Mouse (Mus musculus) gastrocnemius, postnatal 14 days (tissue): Measurements from ENCODE around the gene Sergef. TPM values are rescaled to one million over a fixed set of nuclear protein-coding genes. Genes with fewer than 3 reads are reported as not detected.

ENCODE experiments used
- DNase-seq: peaks from one replicate; pipeline ENCODE4 v3.0.0; 2021; ENCODE audit warnings: mixed read lengths
- intact Hi-C: fragments of 180-260 bp; cut with DNase I; formaldehyde crosslinking; loops from one replicate; pipeline ENCODE4 v1.15.1; 2025; ENCODE audit warnings: low total_unique reads
- total RNA-seq, 2 experiments: library from RNA; stranded (reverse); gene quantifications; 2 replicates each; pipeline ENCODE4 v1.2.3; 2021

Gene Sergef
- total RNA-seq, 2 experiments from 2014 or later = 3.6 to 4.7 TPM

- no peak for DNase-seq
- intact Hi-C loops = no loop called here
These were observed 15.6 kb downstream of the Sergef start for GRCm38 (mm10) chr7:46623979-46624378.

- intact Hi-C loops = no loop called here
- no peak for DNase-seq
These were observed 21.0 kb downstream of the Sergef start for GRCm38 (mm10) chr7:46618416-46619110.

GRCm38 (mm10) chr7:46616429-46617005 lies 23.1 kb downstream of the Sergef start:
- no peak for DNase-seq
- intact Hi-C loops = no loop called here

DNA sequence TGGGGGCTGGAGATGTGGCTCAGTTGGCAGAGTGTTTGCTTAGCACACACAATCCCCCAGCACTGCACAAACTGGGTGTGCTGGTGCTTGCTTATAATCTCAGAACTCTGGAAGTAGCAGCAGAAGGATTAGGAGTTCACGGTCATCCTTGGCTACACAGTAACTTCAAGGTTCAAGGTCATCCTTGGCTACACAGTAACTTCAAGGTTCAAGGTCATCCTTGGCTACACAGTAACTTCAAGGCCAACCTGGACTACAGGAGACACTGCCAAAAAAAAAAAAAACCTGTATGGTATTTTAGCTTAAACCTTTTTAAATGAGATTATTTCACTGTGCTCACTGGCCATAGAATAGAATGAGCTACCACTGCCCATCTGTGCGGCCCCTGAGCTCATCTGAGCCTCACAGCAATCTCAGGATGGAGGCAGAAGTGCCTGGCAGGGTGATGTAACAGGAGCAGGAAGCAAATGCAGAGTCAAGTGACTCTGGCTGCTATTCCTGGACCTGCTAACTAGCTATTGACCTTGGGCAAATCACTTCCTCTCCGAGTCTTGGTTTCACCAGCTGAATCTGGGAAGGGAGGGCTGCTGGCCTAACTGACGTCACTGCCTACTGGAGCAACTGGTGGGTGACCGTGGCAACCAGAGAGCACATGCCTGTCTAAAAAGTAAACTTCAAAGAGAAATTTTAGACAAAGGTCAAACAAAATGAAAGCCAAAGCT lies 24.2 kb downstream of the Sergef start:
- DNase-seq = peak; percentile 22
- intact Hi-C loops = no loop called here

DNA sequence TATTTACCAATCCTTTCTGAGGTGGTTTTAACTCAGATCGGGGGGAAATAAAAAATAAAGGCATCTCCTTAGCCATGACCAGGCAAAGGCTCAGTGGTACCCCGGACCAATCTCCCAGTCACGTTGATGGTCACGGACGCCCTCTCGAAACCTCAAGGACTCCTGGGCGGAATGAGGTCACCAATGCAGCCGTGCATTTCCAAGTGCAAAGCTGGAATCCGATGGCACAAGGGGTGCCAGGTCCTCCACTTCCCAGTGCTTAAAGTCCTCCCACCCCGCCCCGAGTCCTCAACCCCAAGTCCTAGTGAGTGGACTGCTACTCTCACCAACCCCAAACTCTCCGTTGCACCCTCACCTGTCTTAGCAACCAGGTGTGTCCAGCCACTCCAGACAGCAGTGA lies 25.3 kb downstream of the Sergef start:
- intact Hi-C loops = no loop called here
- DNase-seq = no peak

GRCm38 (mm10) chr7:46613091-46613490 lies 26.5 kb downstream of the Sergef start:
- intact Hi-C loops = no loop called here
- DNase-seq = no peak

- intact Hi-C loops = no loop called here
- no peak for DNase-seq
These were observed 27.1 kb downstream of the Sergef start for GRCm38 (mm10) chr7:46612421-46612937.

- intact Hi-C loops = no loop called here
- no peak for DNase-seq
These were observed 27.6 kb downstream of the Sergef start for GRCm38 (mm10) chr7:46611970-46612369.

DNA sequence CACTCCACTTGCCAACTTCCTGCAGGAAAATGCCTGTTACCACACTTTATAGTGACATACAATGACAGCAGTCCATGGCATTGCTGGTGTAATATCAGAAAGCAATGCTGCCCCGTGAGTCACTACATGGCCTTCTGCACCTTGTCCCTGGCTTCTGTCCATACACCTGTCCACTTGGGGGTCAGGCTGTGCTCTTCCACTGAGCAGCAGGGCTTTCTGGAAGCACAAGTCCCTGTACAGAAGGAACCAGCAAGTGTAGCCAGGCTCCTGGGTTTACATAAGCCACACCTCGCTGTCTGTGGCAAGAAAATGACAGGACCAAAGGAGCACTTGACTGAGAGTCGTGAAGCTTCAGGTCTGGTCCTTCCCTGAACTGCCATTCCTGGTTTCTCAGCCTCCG lies 30.3 kb downstream of the Sergef start:
- intact Hi-C loops = loop anchor here (5.0 to 10.0 kb wide), 3 partner anchors 75 to 327 kb away; no protein-coding TSS in a partner anchor
- DNase-seq = no peak

DNA sequence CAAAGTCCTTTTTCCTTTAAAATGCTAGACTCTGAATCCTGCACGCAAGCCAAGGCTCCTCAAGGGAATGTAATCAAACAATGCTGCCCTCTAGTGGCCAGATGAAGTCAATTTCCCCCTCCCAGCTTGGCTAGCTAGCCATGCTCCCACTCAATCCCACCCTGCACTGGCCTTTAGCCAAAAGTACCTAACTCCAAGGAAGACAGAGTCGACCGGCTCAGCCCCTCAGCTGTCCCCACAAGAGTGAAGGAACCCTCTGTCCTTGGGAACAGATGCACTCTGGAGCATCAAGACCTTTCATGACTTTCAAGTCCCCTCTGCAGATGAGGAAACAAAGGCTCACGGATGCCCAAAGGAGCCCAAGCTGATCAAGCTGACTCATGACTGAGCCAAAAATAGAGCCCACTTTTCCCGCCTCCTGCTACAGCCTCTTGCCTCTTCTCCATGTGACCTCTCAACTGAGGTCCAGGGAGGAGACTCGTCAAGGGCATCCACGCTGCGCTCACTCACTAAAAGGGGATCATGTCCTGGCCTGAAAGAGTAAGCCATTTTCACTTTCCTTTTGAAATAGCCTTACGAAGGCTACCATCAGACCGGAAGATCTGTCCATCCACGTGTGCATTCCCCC lies 32.1 kb downstream of the Sergef start:
- peak; percentile 40 for DNase-seq
- intact Hi-C loops = loop anchor here (5.0 to 10.0 kb wide), 3 partner anchors 73 to 325 kb away; no protein-coding TSS in a partner anchor

- intact Hi-C loops = loop anchor here (5.0 to 10.0 kb wide), 3 partner anchors 72 to 325 kb away; no protein-coding TSS in a partner anchor
These were observed 32.6 kb downstream of the Sergef start for GRCm38 (mm10) chr7:46607031-46607426.

GRCm38 (mm10) chr7:46606391-46607030 lies 33.1 kb downstream of the Sergef start:
- intact Hi-C loops = loop anchor here (5.0 to 10.0 kb wide), 3 partner anchors 72 to 324 kb away; no protein-coding TSS in a partner anchor
- DNase-seq = peak; percentile 80

More at GRCm38 (mm10) chr7:46607031-46607426, 32.6 kb downstream of the Sergef start:
- DNase-seq = no peak

GRCm38 (mm10) chr7:46603051-46603450 lies 36.6 kb downstream of the Sergef start:
- intact Hi-C loops = loop anchor here (10.0 kb wide), 1 partner anchor 68 kb away; no protein-coding TSS in a partner anchor
- DNase-seq = no peak

DNA sequence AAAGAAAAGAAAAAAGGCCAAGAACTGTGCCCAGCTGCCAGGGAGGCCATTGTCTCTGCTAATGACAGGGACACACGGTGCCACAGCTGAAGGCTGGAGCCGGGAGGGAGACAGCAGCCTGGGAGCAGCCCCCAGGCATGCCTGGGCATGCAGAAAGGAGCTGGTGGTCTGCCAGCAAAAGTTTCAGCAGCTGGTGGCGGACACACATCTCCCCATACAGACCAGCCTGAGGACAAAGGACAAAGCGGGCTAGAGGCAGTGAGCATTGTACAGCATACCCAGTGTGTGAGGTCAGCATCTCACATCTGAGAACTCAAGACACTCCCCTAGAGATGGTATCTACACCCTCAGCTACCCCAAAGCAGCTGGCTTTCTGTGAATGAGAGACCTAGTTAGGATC lies 37.5 kb downstream of the Sergef start:
- DNase-seq = peak; percentile 68
- intact Hi-C loops = loop anchor here (10.0 kb wide), 1 partner anchor 67 kb away; no protein-coding TSS in a partner anchor

DNA sequence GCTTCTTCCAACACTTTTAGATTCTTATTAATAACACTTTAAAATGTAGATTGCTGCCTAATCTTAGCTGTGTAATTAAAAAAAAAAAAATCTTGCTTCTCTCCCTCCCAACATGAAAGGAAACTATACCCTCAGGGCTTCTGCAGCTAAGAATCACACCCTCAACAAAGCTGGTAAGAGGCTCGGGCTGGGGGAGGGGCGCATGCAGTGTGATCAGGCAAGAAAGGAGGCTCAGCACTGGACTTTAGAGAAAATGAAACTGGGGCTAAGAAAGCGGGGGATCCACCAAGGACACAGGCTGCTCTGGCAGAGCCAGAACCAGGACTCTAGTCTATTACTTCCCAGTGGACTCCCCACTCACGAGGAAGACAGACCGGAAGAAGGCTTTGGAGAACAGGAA lies 38.5 kb downstream of the Sergef start:
- intact Hi-C loops = loop anchor here (10.0 kb wide), 1 partner anchor 66 kb away; no protein-coding TSS in a partner anchor

GRCm38 (mm10) chr7:46597006-46597405 lies 42.6 kb downstream of the Sergef start:
- intact Hi-C loops = no loop called here
- DNase-seq = no peak

More for the DNA sequence above, 38.5 kb downstream of the Sergef start:
- no peak for DNase-seq

- no peak for DNase-seq
These were observed 48.1 kb downstream of the Sergef start for GRCm38 (mm10) chr7:46591546-46591945.

DNA sequence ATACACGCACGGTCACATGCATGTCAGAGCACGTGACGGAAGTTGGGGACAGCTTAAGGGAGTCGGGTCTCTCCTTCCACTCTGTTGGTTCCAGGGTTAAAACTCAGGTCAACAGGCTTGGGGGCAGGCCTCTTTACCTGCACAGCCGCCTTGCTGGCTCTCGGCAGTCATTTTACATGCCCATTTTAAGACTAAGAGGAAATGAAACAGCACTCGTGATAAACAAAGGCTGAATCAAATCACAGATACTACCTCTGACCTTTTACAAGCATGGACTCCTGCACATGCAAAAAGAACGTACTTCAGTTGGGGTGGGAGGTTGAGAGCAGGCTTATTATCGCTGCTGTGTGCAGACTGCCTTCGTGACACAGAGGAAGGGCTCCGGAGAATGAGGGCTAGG lies 50.4 kb downstream of the Sergef start:
- DNase-seq = no peak
- intact Hi-C loops = no loop called here

More at GRCm38 (mm10) chr7:46591546-46591945, 48.1 kb downstream of the Sergef start:
- intact Hi-C loops = no loop called here

- no peak for DNase-seq
- intact Hi-C loops = no loop called here
These were observed 51.6 kb downstream of the Sergef start for GRCm38 (mm10) chr7:46588005-46588404.
